Mouse (Mus musculus) kidney, embryonic 16.5 days (tissue): ENCODE results near the gene Cxcr6. TPM values are rescaled to one million over a fixed set of nuclear protein-coding genes. Genes with fewer than 3 reads are reported as not detected.
A peak's percentile ranks its signal among the peaks of the same experiment; 100 is the strongest.

Experiments
- ATAC-seq: fragments of 200-750 bp; cut with Nextera tagmentation; 2 replicates; pipeline ENCODE4 v1.8.0; 2017; ENCODE audit warnings: moderate TSS enrichment; ENCODE audit not compliant: low FRiP score, low TSS enrichment
- H3K27ac ChIP-seq: fragments of 300-500 bp; sonication (generic); 2 replicates; pipeline ENCODE4 v1.5.1; 2014; ENCODE audit warnings: low read length
- H3K27me3 ChIP-seq: fragments of 300-500 bp; sonication (generic); 2 replicates; pipeline ENCODE4 v1.6.1; 2014; ENCODE audit warnings: low read length, control low read depth, mixed read lengths; ENCODE audit not compliant: insufficient read depth
- H3K36me3 ChIP-seq: fragments of 300-500 bp; sonication (generic); 2 replicates; pipeline ENCODE4 v1.6.1; 2014; ENCODE audit warnings: low read length, control low read depth, mixed read lengths; ENCODE audit not compliant: insufficient read depth
- H3K4me1 ChIP-seq: fragments of 300-500 bp; sonication (generic); 2 replicates; pipeline ENCODE4 v1.6.1; 2014; ENCODE audit warnings: low read length, control low read depth, mixed read lengths; ENCODE audit not compliant: insufficient read depth
- H3K4me2 ChIP-seq: fragments of 300-500 bp; sonication (generic); replicated peaks from 2 replicates; pipeline ENCODE4 v1.6.1; 2014; ENCODE audit warnings: low read depth, low read length
- H3K4me3 ChIP-seq: fragments of 300-500 bp; sonication (generic); 2 replicates; pipeline ENCODE4 v1.5.1; 2014; ENCODE audit warnings: mild to moderate bottlenecking, low read length
- H3K9ac ChIP-seq: fragments of 300-500 bp; sonication (generic); replicated peaks from 2 replicates; pipeline ENCODE4 v1.6.1; 2014; ENCODE audit warnings: low read length
- H3K9me3 ChIP-seq: fragments of 300-500 bp; sonication (generic); 2 replicates; pipeline ENCODE4 v1.6.1; 2016; ENCODE audit warnings: low read length, control low read depth
- WGBS: fragments of 180-500 bp; shearing (Covaris S2); extraction: QIAGEN DNeasy Blood & Tissue Kit; methylation state at CpG from one replicate; pipeline ENCODE4 v1.1.7; 2014; 5-methylcytosine and 5-hydroxymethylcytosine counted together
- polyA plus RNA-seq: library from polyadenylated mRNA; unstranded; fragments of >200 nt; fragmentation: Nextera tagmentation; extraction: Ambion mirVana; gene quantifications from 2 replicates; pipeline ENCODE4 v1.2.1, GENCODE M21; 2015

Cxcr6 gene
- polyA plus RNA-seq, 1 experiment from 2014 or later = 0.54 TPM

GRCm38 (mm10) chr9:123849976-123850695 lies 43.9 kb downstream of the Cxcr6 start:
- Histone ChIP-seq H3K27me3 (no peaks in the 10 kb centered on the region), H3K36me3 (no peaks in the 10 kb centered on the region), H3K9ac (no peak overlapping the region), H3K9me3 (no peaks in the 10 kb centered on the region), H3K4me2 (peak overlapping the region; percentile 78), H3K27ac (no peak overlapping the region), H3K4me3 (no peak overlapping the region), H3K4me1 (peaks cover 9% of the 10 kb centered on the region)
- WGBS = 74% methylated on average over 2 of the region's 2 CpGs
- no peak for ATAC-seq

- H3K9me3 ChIP-seq = no peaks in the 10 kb centered on the region
- peaks cover 9% of the 10 kb centered on the region for H3K4me1 ChIP-seq
- 17% methylated on average over 2 of the region's 2 CpGs for WGBS
- H3K27ac ChIP-seq = peak overlapping the region; percentile 95; the same call in 1 of the 2 replicates
- ATAC-seq = no peak
- no peaks in the 10 kb centered on the region for H3K36me3 ChIP-seq
- peak overlapping the region; percentile 90 for H3K4me3 ChIP-seq
- peak overlapping the region; percentile 78 for H3K4me2 ChIP-seq
- no peaks in the 10 kb centered on the region for H3K27me3 ChIP-seq
- H3K9ac ChIP-seq = peak overlapping the region; percentile 89
These were observed 44.4 kb downstream of the Cxcr6 start for GRCm38 (mm10) chr9:123850705-123851061.

- ATAC-seq = peak; percentile 82
- Histone ChIP-seq H3K36me3 (no peaks in the 10 kb centered on the region), H3K4me3 (peak overlapping the region; percentile 90), H3K27me3 (no peaks in the 10 kb centered on the region), H3K4me1 (peaks cover 9% of the 10 kb centered on the region), H3K4me2 (peak overlapping the region; percentile 78), H3K9me3 (no peaks in the 10 kb centered on the region), H3K27ac (peak overlapping the region; percentile 95), H3K9ac (peak overlapping the region; percentile 89)
- under 1% methylated on average over 27 of the region's 27 CpGs for WGBS
These were observed 44.9 kb downstream of the Cxcr6 start for GRCm38 (mm10) chr9:123851062-123851712.

- H3K4me3 ChIP-seq = peak within 1 kb of the TSS; percentile 90
- peak within 1 kb of the TSS; percentile 78 for H3K4me2 ChIP-seq
- H3K27ac ChIP-seq = peak within 1 kb of the TSS; percentile 95
- peaks cover 9% of the 10 kb centered on the region for H3K4me1 ChIP-seq
- H3K9ac ChIP-seq = peak within 1 kb of the TSS; percentile 89
- no peaks in the 10 kb centered on the region for H3K9me3 ChIP-seq
- peak; percentile 97 for ATAC-seq
- under 1% methylated on average over 47 of the region's 47 CpGs for WGBS
- H3K36me3 ChIP-seq = no peaks in the 10 kb centered on the region
- H3K27me3 ChIP-seq = no peaks in the 10 kb centered on the region
These were observed 45.6 kb downstream of the Cxcr6 start, which contains the start of gene Fyco1 for GRCm38 (mm10) chr9:123851713-123852448. Gene Fyco1 (minus strand): TSS chr9:123851899.

GRCm38 (mm10) chr9:123852449-123853390 lies 46.4 kb downstream of the Cxcr6 start:
- peak; percentile 20; the same call in 1 of the 2 replicates for ATAC-seq
- 72% methylated on average over 5 of the region's 5 CpGs for WGBS
- Histone ChIP-seq H3K4me3 (peak overlapping the region; percentile 33), H3K9ac (peak overlapping the region; percentile 54), H3K36me3 (no peaks in the 10 kb centered on the region), H3K27me3 (no peaks in the 10 kb centered on the region), H3K27ac (peak overlapping the region; percentile 18; the same call in 1 of the 2 replicates), H3K4me2 (peak overlapping the region; percentile 62), H3K9me3 (no peaks in the 10 kb centered on the region), H3K4me1 (peaks cover 9% of the 10 kb centered on the region)

- WGBS = 83% methylated on average over 2 of the region's 2 CpGs
- Histone ChIP-seq H3K4me1 (no peaks in the 10 kb centered on the region; the same call in 1 of the 2 replicates), H3K9me3 (no peaks in the 10 kb centered on the region), H3K27ac (no peak overlapping the region), H3K27me3 (no peaks in the 10 kb centered on the region), H3K9ac (no peak overlapping the region), H3K4me3 (no peak overlapping the region), H3K36me3 (no peaks in the 10 kb centered on the region), H3K4me2 (no peak overlapping the region)
- no peak for ATAC-seq
These were observed 50.6 kb downstream of the Cxcr6 start for GRCm38 (mm10) chr9:123856836-123857235.

Other genes with a start within 250 kb of the Cxcr6 start
- gene Slc6a20b, start 173.9 kb upstream of the Cxcr6 start, polyA plus RNA-seq = 5.7 and 7.9 TPM in 2 replicates
- gene Ccr9, start 128.0 kb upstream of the Cxcr6 start, polyA plus RNA-seq = 0.09 and 0.16 TPM in 2 replicates
- gene Slc6a20a, start 127.6 kb upstream of the Cxcr6 start, polyA plus RNA-seq = 0.69 and 0.94 TPM in 2 replicates
- 48.1 and 48.4 TPM in 2 replicates for gene Lztfl1, start 88.8 kb upstream of the Cxcr6 start, polyA plus RNA-seq
- gene Fyco1, start 45.4 kb downstream of the Cxcr6 start, polyA plus RNA-seq = 10.8 and 14.5 TPM in 2 replicates
- not detected in 2 replicates for gene Xcr1, start 55.6 kb downstream of the Cxcr6 start, polyA plus RNA-seq
- 2.0 and 2.5 TPM in 2 replicates for gene Ccr1, start 162.2 kb downstream of the Cxcr6 start, polyA plus RNA-seq
- gene Ccr1l1, start 171.9 kb downstream of the Cxcr6 start, polyA plus RNA-seq = not detected in 2 replicates
- gene Ccr3, start 215.5 kb downstream of the Cxcr6 start, polyA plus RNA-seq = not detected in 2 replicates